Mouse (Mus musculus) hindbrain, embryonic 11.5 days (tissue): ENCODE measurements around the gene Cdc20. TPM values are rescaled to one million over a fixed set of nuclear protein-coding genes. Genes with fewer than 3 reads are reported as not detected.
A peak's percentile ranks its signal among the peaks of the same experiment; 100 is the strongest.

Experiments used
- ATAC-seq: fragments of 200-750 bp; cut with Nextera tagmentation; 2 replicates; pipeline ENCODE4 v1.8.0; 2017; ENCODE audit warnings: mild to moderate bottlenecking, moderate TSS enrichment, moderate library complexity; ENCODE audit not compliant: low FRiP score
- DNase-seq: peaks from one replicate; pipeline ENCODE4 v3.0.0-alpha.2; 2015; ENCODE audit warnings: low spot score
- H3K27ac ChIP-seq: fragments of 300-500 bp; sonication (generic); 2 replicates; pipeline ENCODE4 v1.5.1; 2014; ENCODE audit warnings: mild to moderate bottlenecking, low read depth, low read length
- H3K27me3 ChIP-seq: fragments of 300-500 bp; sonication (generic); 2 replicates; pipeline ENCODE4 v1.6.1; 2014; ENCODE audit warnings: mild to moderate bottlenecking, low read length, moderate library complexity, mixed read lengths; ENCODE audit not compliant: control insufficient read depth, insufficient read depth
- H3K36me3 ChIP-seq: fragments of 300-500 bp; sonication (generic); 2 replicates; pipeline ENCODE4 v1.6.1; 2014; ENCODE audit warnings: mild to moderate bottlenecking, low read length, moderate library complexity, mixed read lengths; ENCODE audit not compliant: control insufficient read depth, insufficient read depth
- H3K4me1 ChIP-seq: fragments of 300-500 bp; sonication (generic); replicated peaks from 2 replicates; pipeline ENCODE4 v1.6.1; 2014; ENCODE audit warnings: low read length, mixed read lengths; ENCODE audit not compliant: control insufficient read depth, insufficient read depth
- H3K4me2 ChIP-seq: fragments of 300-500 bp; sonication (generic); replicated peaks from 2 replicates; pipeline ENCODE4 v1.6.1; 2014; ENCODE audit warnings: mild to moderate bottlenecking, low read depth, low read length
- H3K4me3 ChIP-seq: fragments of 300-500 bp; sonication (generic); 2 replicates; pipeline ENCODE4 v1.5.1; 2014; ENCODE audit warnings: low read depth, low read length
- H3K9ac ChIP-seq: fragments of 300-500 bp; sonication (generic); 2 replicates; pipeline ENCODE4 v1.6.1; 2014; ENCODE audit warnings: low read depth, low read length
- H3K9me3 ChIP-seq: fragments of 300-500 bp; sonication (generic); 2 replicates; pipeline ENCODE4 v1.6.1; 2016; ENCODE audit warnings: low read length; ENCODE audit not compliant: control insufficient read depth
- WGBS: fragments of 180-500 bp; shearing (Covaris S2); extraction: QIAGEN DNeasy Blood & Tissue Kit; methylation state at CpG from one replicate; pipeline ENCODE4 v1.1.7; 2014; 5-methylcytosine and 5-hydroxymethylcytosine counted together
- polyA plus RNA-seq: library from polyadenylated mRNA; unstranded; fragments of >200 nt; fragmentation: Nextera tagmentation; extraction: Ambion mirVana; gene quantifications from 2 replicates; pipeline ENCODE4 v1.2.1, GENCODE M21; 2014

The Cdc20 gene
- 236 and 259 TPM in 2 replicates for polyA plus RNA-seq

GRCm38 (mm10) chr4:118436820-118437603, at the start of gene Cdc20:
Cdc20 (minus strand) TSS chr4:118437352.
- Histone ChIP-seq H3K27ac (peak within 1 kb of the TSS; percentile 79), H3K4me1 (peaks cover 11% of the 10 kb centered on the region; the same call in 1 of the 2 replicates), H3K4me2 (peak within 1 kb of the TSS; percentile 92), H3K9ac (peak within 1 kb of the TSS; percentile 84), H3K27me3 (no peaks in the 10 kb centered on the region), H3K9me3 (no peaks in the 10 kb centered on the region), H3K4me3 (peak within 1 kb of the TSS; percentile 69), H3K36me3 (0 out of 2 replicates have a peak, but pooled peaks cover 9% of the 10 kb centered on the region)
- under 1% methylated on average over 67 of the region's 67 CpGs for WGBS
- DNase-seq (peak; percentile 91), ATAC-seq (peak; percentile 96)

- 38% methylated on average over 15 of the region's 15 CpGs for WGBS
- Histone ChIP-seq H3K4me2 (no peak overlapping the region), H3K27me3 (no peaks in the 10 kb centered on the region), H3K4me1 (peaks cover 4% of the 10 kb centered on the region; the same call in 1 of the 2 replicates), H3K4me3 (no peak overlapping the region), H3K27ac (no peak overlapping the region), H3K9me3 (no peaks in the 10 kb centered on the region), H3K36me3 (no peaks in the 10 kb centered on the region), H3K9ac (no peak overlapping the region)
- DNase-seq (peak; percentile 50), ATAC-seq (peak; percentile 45; the same call in 1 of the 2 replicates)
These were observed 39.8 kb upstream of the Cdc20 start for GRCm38 (mm10) chr4:118476773-118477530.

GRCm38 (mm10) chr4:118472687-118473086, 35.5 kb upstream of the Cdc20 start:
- WGBS, result 85% methylated on average over 11 of the region's 11 CpGs

GRCm38 (mm10) chr4:118471281-118471680, 34.1 kb upstream of the Cdc20 start:
- Histone ChIP-seq H3K36me3 (no peaks in the 10 kb centered on the region), H3K4me2 (no peak overlapping the region), H3K27me3 (no peaks in the 10 kb centered on the region), H3K9ac (no peak overlapping the region), H3K4me3 (no peak overlapping the region), H3K4me1 (no peaks in the 10 kb centered on the region), H3K9me3 (no peaks in the 10 kb centered on the region), H3K27ac (no peak overlapping the region)
- 65% methylated on average over 6 of the region's 6 CpGs for WGBS
- DNase-seq (no peak), ATAC-seq (no peak)

More at GRCm38 (mm10) chr4:118472687-118473086, 35.5 kb upstream of the Cdc20 start:
- Histone ChIP-seq H3K9ac (no peak overlapping the region), H3K27me3 (no peaks in the 10 kb centered on the region), H3K36me3 (no peaks in the 10 kb centered on the region), H3K27ac (no peak overlapping the region), H3K4me3 (no peak overlapping the region), H3K9me3 (no peaks in the 10 kb centered on the region), H3K4me1 (peaks cover 4% of the 10 kb centered on the region; the same call in 1 of the 2 replicates), H3K4me2 (no peak overlapping the region)
- ATAC-seq, result no peak
- no peak for DNase-seq

- DNase-seq (no peak), ATAC-seq (no peak)
- Histone ChIP-seq H3K4me1 (no peaks in the 10 kb centered on the region), H3K36me3 (no peaks in the 10 kb centered on the region), H3K27me3 (no peaks in the 10 kb centered on the region), H3K27ac (no peak overlapping the region), H3K4me2 (no peak overlapping the region), H3K4me3 (no peak overlapping the region), H3K9me3 (no peaks in the 10 kb centered on the region), H3K9ac (no peak overlapping the region)
- WGBS, result 60% methylated on average over 10 of the region's 11 CpGs
These were observed 28.6 kb upstream of the Cdc20 start for GRCm38 (mm10) chr4:118465697-118466163.

GRCm38 (mm10) chr4:118464956-118465355, 27.8 kb upstream of the Cdc20 start:
- ATAC-seq, result no peak
- no peak overlapping the region for H3K9ac ChIP-seq
- H3K36me3 ChIP-seq, result no peaks in the 10 kb centered on the region
- WGBS, result 97% methylated on average over 3 of the region's 3 CpGs
- H3K27ac ChIP-seq, result no peak overlapping the region
- H3K27me3 ChIP-seq, result no peaks in the 10 kb centered on the region
- DNase-seq, result no peak
- no peak overlapping the region for H3K4me2 ChIP-seq
- no peak overlapping the region for H3K4me3 ChIP-seq
- no peaks in the 10 kb centered on the region for H3K9me3 ChIP-seq
- H3K4me1 ChIP-seq, result no peaks in the 10 kb centered on the region

- Histone ChIP-seq H3K36me3 (no peaks in the 10 kb centered on the region), H3K4me1 (no peaks in the 10 kb centered on the region), H3K27me3 (no peaks in the 10 kb centered on the region), H3K9ac (no peak within 1 kb of the TSS), H3K4me2 (no peak within 1 kb of the TSS), H3K4me3 (no peak within 1 kb of the TSS), H3K9me3 (no peaks in the 10 kb centered on the region), H3K27ac (no peak within 1 kb of the TSS)
- DNase-seq, result no peak
- ATAC-seq, result no peak
- WGBS, result 69% methylated on average over 9 of the region's 9 CpGs
These were observed 20.3 kb upstream of the Cdc20 start, which contains the start of gene Mpl for GRCm38 (mm10) chr4:118457345-118457975. Mpl (minus strand) TSS chr4:118457513.

GRCm38 (mm10) chr4:118446415-118447153, 9.4 kb upstream of the Cdc20 start:
- Histone ChIP-seq H3K9ac (peak overlapping the region; percentile 49; the same call in 1 of the 2 replicates), H3K27me3 (no peaks in the 10 kb centered on the region; the same call in 1 of the 2 replicates), H3K9me3 (no peaks in the 10 kb centered on the region), H3K4me3 (peak overlapping the region; percentile 39), H3K27ac (no peak overlapping the region), H3K4me1 (0 out of 2 replicates have a peak, but pooled peaks cover 3% of the 10 kb centered on the region), H3K4me2 (peak overlapping the region; percentile 65), H3K36me3 (no peaks in the 10 kb centered on the region)
- DNase-seq, result peak; percentile 57
- WGBS, result 25% methylated on average over 24 of the region's 24 CpGs
- ATAC-seq, result peak; percentile 36
